Mouse (Mus musculus): Measurements from ENCODE around the gene Sarnp.
A peak's percentile ranks its signal among the peaks of the same experiment; 100 is the strongest.

Sarnp gene

GRCm38 (mm10) chr10:128817033-128817432, at the start of gene Sarnp:
Gene Sarnp (plus strand): TSS chr10:128817333.
- DNase-seq: no peak

GRCm38 (mm10) chr10:128772895-128773294, 44.2 kb upstream of the Sarnp start:
- peak in 1 of 2 experiments; percentile 15 for DNase-seq

GRCm38 (mm10) chr10:128773685-128774084, 43.4 kb upstream of the Sarnp start:
- no peak for DNase-seq

- DNase-seq: no peak
Measured at GRCm38 (mm10) chr10:128778441-128778840, 38.7 kb upstream of the Sarnp start.

GRCm38 (mm10) chr10:128779011-128779795, 37.9 kb upstream of the Sarnp start:
- peak in 1 of 2 experiments; percentile 22 for DNase-seq

GRCm38 (mm10) chr10:128780200-128780599, 36.9 kb upstream of the Sarnp start:
- no peak for DNase-seq

DNA sequence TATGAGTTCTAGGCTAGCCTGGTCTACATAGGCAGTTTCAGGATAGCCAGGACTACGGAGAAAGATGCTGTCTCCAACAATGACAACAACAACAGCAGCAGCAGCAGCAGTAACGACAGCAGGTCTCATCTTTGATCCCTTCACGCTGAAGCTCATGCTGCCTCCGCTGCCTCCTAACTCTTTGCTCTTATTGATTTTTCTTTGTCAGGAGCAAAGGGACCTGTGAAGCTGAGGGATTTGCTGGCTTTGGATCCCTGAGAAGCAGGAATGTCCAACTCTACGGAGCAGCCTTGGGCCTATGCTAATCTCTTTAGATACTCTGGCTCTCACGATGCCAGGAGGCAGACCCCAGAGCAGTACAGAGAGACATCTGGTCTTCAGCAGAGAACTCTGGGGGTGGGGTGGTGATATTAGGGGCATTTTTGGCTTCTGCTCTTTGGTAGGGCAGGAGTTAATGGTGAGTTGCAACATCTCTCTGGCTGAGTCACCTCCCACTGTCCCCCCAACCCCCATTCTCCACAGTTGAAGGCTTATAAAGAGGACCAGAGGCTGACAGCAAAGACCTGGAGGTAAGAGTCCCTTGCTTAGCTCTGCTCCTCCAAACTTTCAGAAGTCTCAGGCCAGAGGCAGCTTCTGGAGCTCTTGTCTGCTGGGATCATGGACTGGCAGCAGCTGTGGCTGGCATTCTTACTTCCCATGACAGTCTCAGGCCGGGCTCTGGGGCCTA, 26.6 kb upstream of the Sarnp start, which contains the start of gene Mmp19:
Gene Mmp19, plus strand, starts transcription at position 513 of the 727 bp plus-strand sequence.
- no peak for DNase-seq

- DNase-seq: no peak
Measured at GRCm38 (mm10) chr10:128792041-128792440, 25.1 kb upstream of the Sarnp start.

DNA sequence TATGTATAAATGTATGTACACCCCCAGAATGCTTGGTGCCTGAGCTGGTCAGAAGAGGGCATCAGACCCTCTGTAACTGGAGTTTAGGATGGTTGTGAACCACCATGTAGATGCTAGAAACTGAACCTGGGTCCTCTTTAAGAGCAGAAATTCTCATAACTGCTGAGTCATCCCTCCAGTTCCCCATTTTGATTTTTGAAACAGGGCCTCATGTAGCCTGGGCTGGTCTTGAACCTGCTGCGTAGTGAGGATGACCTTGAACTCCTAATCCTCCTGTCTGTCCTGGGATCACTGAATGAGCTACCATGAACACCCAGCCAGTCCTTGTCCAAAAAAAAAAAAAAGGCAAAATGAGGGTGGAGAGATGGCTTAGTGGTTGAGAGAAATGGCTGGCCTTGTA, 23.9 kb upstream of the Sarnp start:
- no peak for DNase-seq

- no peak for DNase-seq
Measured at GRCm38 (mm10) chr10:128794391-128794790, 22.7 kb upstream of the Sarnp start.

DNA sequence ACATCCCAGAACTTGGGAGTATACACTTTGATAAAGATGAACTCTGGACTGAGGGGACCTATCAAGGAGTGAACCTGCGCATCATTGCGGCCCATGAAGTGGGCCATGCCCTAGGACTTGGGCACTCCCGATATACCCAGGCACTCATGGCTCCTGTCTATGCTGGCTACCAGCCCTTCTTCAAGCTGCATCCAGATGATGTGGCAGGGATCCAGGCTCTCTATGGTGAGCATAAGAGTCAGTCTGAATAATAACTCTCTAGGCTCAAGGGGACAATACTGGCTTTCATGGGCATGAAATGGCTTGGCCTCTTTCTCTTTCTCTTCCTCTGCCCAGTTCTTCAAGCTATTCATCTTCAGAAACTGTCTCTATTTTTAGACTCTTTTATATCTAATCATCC, 21.6 kb upstream of the Sarnp start:
- peak; percentile 41 to 60 for DNase-seq

DNA sequence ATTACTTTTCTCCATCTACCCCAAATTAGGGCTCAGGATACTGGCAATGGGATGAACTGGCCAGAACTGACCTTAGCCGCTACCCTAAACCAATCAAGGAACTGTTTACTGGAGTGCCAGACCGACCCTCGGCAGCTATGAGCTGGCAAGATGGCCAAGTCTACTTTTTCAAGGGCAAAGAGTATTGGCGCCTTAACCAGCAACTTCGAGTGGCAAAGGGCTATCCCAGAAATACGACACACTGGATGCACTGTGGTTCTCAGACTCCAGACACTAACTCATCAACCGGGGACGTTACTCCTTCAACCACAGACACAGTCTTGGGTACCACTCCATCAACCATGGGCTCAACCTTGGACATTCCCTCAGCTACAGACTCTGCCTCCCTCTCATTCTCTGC, 18.5 kb upstream of the Sarnp start:
- DNase-seq: no peak

DNA sequence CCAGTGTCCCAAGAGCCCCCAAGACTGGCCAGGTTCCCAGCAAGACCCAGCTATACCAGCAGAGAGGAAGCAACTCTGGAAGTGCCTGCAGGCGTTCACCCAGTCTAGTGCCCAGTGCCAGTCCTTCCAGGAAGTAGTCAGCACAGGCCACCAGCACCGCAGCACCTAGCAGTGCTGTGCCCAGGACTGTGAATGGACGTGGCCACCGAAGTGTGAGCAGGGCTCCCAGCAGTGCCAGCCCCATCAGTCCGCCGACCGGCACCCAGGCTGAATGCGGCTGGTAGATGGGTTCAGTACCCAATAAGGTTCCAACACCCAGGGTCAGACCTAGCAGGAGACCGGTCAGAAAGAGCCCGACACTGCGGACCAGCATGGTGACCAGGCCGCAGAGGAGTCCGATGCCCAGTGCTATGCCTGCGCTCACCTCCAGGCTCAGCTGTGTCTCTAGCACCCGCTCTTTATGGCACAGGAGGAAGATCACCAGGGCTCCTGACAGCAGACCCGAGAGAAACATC, 15.1 kb upstream of the Sarnp start:
- DNase-seq: peak in 1 of 2 experiments; percentile 16

DNA sequence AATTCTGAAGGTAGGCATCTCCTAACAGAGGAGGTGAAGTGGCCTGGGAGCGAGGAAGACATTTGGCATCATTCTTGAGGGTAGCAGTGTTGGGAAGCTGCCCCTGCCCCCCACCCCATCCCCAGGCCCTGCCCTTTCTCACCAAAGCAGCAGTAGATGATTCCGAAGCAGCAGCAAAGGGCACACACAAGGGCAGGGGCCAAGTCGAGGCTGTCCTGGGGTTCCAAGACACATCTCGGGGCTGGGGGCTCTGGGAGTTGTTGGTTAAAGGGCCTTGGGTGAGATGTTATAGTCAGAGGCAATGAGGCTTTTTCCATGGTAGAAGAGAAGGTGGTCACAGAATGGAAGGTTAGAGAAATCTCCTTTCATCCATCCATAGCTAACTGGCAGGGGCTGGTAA, 14.2 kb upstream of the Sarnp start:
- DNase-seq: no peak

GRCm38 (mm10) chr10:128803361-128803760, 13.8 kb upstream of the Sarnp start:
- DNase-seq: no peak

DNA sequence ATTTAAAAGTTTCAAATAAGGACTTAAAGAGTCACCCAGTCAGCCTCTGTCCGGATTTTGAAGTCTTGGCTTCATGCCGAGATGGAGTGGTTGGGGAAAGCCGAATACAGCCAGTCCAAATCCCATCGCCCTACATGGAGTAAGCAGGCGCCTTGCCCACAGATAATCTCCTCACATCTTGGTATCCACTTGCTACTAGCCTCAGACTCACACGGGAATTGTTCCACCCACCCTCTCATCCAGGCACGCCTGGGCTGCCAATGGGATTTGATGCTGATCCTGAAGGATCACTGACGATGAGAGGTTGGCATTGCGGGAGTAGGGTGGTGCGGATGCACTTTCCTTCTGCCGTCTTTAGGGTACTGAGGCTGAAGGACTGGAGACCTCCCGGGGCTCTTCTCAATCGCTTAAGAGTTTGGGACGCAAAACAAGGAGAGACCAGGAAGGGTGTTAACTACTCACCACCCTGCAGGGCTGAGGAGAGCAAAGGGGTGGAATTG, 13.3 kb upstream of the Sarnp start, which contains the start of gene Dnajc14:
Gene Dnajc14, plus strand, starts transcription at position 292 of the 500 bp plus-strand sequence.
- peak; percentile 80 to 83 for DNase-seq

DNA sequence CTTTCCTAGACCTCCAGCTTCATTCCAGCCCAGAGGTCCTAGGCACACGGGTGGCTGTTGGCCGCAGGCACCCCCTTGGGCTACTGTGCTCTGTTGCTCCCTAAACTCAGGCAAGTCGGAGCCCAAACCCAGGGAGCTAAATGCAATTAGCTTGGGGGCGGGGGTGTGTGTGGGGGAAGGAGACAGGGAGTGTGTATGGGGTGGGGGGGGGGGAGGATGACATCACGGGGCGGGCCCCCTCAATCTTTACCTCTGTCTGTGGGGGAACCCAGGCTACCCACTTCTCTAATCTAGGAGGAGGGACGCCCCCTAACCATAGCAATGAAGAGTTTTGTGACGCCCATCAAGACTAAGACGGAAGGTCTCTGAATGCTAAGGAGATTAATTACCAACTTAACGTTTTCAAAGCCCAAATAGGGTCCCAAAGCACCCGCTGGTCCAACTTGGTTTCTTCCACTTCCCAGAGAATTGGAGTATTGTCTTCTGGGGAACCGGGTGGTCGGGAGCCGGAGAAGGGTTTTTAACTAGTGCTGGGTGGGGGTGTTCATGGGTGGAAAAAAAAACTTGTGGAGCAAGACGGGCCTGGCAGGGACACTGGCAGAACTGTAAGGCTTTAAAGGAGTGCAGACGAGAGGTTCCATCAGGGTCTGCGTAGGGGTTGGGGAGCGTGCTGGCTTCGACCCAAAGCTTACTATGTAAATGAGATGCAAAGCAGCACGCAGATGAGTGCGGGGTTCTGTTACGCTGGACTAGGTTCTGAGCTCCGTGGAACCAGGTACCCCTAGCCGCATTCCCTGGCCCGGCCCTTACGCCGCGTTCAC, 12.7 kb upstream of the Sarnp start, which contains the start of gene Tmem198b:
Gene Tmem198b, minus strand, starts transcription at position 100 of the 821 bp plus-strand sequence.
- peak; percentile 83 to 88 for DNase-seq

DNA sequence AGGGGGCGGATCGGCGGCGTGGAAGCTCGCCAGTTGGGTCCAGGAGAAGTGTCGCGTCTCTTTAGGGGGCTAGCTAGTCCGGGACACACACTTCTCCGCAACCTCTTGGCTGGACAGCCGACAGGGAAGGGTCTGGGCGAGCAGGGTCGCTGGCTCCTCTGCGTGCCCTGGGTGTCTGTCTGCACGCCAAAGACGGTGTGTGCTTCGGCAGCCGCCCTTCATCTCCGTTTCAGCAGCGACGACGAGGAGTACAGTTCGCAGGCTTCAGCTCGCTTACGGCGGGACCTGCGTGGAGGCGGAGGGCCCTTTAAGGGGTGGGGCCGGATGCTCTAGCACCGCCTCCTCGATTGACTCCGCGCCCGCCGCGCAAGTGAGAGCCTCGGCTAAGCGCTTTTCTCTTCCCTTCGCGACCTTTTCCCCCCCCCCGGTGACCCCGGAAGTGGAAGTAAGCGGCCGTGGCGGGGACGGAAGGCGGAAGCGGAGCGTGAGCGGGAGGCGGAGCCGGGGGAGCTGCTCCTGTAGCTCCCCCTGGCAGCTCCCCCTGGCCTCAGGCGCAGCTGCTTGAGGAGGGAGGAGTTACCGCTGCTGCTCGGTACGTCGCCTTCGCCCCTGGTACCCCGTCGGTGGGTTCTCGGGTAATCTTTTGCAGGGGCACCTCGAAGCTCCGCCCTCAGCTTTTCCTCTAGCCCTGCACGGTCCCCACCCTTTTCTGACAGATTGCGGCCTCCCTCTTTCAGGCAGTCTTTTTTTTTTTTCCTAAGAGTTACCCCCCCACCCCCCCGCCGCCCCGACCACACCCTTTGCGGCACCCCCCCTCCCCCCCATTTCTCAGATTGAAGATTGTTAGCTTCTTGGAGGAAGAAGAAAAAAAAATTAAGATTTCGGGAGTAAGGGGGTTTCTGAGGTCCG, 11.8 kb upstream of the Sarnp start:
- peak; percentile 98 to 99 for DNase-seq

DNA sequence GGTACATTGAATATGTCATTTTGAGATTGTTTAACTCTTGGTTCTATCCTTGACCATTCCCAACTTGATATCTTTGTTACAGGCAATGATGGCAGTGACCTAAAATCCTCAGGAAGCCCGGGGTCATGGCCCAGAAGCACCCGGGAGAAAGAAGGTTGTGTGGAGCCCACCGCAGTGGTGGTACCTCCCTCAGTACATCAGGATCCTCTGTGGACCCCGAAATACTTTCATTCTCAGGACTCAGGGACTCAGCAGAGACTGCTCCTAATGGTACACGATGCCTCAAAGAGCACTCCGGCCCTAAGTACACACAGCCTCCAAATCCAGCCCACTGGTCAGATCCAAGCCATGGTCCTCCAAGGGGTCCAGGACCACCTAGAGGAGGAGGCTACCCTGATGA, 11.0 kb upstream of the Sarnp start:
- DNase-seq: peak in 1 of 2 experiments; percentile 16

DNA sequence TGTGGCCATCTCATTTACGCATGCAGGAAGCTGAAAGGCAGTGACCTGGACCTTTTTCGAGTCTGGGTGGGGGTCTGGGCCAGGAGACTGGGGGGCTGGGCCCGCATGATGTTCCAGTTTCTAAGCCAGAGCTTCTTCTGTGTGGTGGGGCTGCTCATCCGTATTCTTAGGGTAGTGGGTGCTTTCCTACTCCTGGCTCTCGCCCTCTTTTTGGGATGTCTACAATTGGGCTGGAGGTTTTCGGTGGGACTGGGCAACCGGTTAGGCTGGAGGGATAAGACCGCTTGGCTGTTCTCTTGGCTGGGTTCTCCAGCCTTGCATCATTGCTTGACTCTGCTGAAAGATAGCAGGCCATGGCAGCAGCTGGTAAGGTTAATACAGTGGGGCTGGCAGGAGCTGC, 10.1 kb upstream of the Sarnp start:
- DNase-seq: no peak

DNA sequence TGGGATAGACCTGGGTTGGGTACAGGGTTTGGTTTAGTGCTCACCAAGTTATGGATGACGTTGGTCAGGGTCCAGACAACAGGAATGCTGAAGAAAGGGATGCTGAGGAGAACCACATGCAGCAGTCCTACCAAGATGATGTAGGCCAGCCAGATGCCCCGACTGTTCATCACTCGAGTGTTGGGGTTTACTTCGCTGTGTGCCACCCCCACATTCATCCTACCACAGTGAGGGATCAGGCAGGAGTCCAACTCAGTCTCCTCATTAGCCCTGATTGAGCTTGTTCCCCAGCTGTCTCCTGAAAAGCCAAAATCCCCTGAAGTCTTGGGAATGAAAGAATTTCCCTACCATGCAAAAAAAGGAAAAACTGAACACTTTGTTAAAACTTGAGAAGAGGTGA, 3.1 kb downstream of the Sarnp start:
- DNase-seq: peak in 1 of 2 experiments; percentile 9

Data from cerebellum, postnatal 10 days (tissue).